Mouse (Mus musculus) lung, postnatal 0 days (tissue): ENCODE measurements around the gene Haus7.

ENCODE experiments used
- CTCF ChIP-seq: IDR thresholded peaks from 2 replicates; pipeline ENCODE4 v1.5.1; 2016; ENCODE audit warnings: antibody characterized with exemption, mild to moderate bottlenecking
- EP300 ChIP-seq: IDR thresholded peaks from 2 replicates; pipeline ENCODE4 v1.6.1; 2016; ENCODE audit warnings: antibody characterized with exemption, mild to moderate bottlenecking, control low read depth

DNA sequence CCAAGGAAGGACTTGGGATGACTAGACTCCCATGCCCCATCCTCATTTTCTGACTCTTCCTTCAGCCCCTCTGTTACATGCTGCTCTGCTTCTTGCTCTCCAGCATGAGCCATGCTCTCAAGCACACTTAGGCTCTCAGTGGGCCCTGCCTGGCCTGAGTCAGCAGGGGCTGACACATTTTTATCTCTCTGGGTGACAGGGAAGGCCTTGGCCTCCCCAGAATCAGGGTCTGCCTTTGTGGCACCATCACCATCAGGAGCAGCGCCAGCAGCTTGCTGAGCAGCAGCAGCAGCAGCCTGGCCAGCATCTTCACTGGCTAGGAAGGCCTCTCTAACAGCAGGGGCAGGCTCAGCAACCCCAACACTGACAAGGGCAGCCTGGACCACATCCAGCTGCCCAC is 62.4 kb downstream of the Haus7 start:
- TF ChIP-seq CTCF (no peak), EP300 (no peak)
